Mouse (Mus musculus): Measurements from ENCODE around the gene Exoc3l4. TPM values are rescaled to one million over a fixed set of nuclear protein-coding genes. Genes with fewer than 3 reads are reported as not detected.

The Exoc3l4 gene
- polyA plus RNA-seq (2012; rRNA removed) = 18.2 and 19.2 TPM in 2 replicates

GRCm38 (mm10) chr12:111416921-111417779 lies at the start of gene Exoc3l4:
Gene Exoc3l4 (plus strand): TSS chr12:111417017.

DNA sequence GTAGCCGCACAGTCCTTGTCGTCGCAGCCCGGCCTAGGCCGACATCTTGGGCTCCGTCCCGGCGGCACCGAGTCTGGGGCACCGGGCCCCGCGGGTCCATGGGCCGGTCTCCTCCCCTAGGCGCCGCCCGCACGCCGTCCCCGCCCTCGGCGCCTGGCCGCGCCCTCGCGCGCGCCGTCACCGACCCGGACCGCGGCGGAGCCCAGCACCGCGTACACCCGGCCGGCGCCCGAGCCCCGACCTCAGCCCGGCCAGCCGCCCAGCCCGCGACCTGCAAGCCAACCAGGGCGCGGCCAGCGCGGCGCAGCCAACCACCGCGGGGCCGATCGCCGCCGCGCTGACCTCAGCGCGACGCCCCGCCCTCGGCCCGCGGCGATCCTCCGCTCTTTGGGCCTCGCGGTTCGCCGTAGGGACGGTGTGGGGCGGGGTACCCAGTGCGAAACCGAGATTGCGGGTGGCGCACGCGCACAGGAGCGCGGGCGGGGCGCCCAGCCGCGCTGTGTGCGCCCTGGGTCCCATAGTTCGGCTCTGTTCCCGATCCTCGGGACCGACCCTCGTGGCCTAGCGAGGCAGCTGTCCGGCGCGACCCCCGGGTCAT lies 39.3 kb upstream of the Exoc3l4 start, which contains the start of gene Cdc42bpb:
Gene Cdc42bpb (minus strand): TSS at position 343 of the 598 bp plus-strand sequence.

DNA sequence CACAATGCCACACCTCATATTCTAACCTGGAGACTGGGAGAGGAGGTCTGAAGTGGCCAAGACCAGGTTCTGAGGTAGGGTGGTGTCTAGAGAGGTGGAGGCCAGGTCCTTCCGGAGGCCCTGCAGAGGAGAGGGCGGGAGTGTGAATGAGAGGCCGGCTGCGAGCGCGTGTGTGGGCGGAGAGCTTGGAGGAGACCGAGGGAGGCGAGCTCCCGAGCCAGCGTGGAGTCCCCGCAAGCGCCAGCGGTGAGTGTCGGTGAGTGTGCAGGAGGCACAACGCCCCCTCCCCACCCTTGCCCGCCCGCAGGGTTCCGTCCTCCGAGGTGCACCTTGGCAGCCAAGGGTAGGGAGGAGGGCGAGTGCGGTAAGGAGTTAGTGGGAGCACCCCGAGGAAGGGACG lies 10.2 kb upstream of the Exoc3l4 start, which contains the start of gene Lbhd2:
Gene Lbhd2 (plus strand): TSS at position 188 of the 400 bp plus-strand sequence.

GRCm38 (mm10) chr12:111442309-111443010 lies 25.6 kb downstream of the Exoc3l4 start, which contains the start of gene Tnfaip2:
Gene Tnfaip2 (plus strand): TSS chr12:111442469.

Other genes starting within 250 kb of the Exoc3l4 start
- gene 4930595D18Rik, start 232.5 kb upstream of the Exoc3l4 start, polyA plus RNA-seq (2012; rRNA removed) = not detected in 2 replicates
- gene Amn, start 145.9 kb upstream of the Exoc3l4 start, polyA plus RNA-seq (2012; rRNA removed) = 0.89 and 0.92 TPM in 2 replicates
- 20.9 and 22.2 TPM in 2 replicates for gene Cdc42bpb, start 39.3 kb upstream of the Exoc3l4 start, polyA plus RNA-seq (2012; rRNA removed)
- gene Lbhd2, start 10.2 kb upstream of the Exoc3l4 start, polyA plus RNA-seq (2012; rRNA removed) = not detected in 2 replicates
- 47.4 and 57.5 TPM in 2 replicates for gene Tnfaip2, start 25.5 kb downstream of the Exoc3l4 start, polyA plus RNA-seq (2012; rRNA removed)
- 0.50 and 0.66 TPM in 2 replicates for gene Gm266, start 68.8 kb downstream of the Exoc3l4 start, polyA plus RNA-seq (2012; rRNA removed)
- gene Eif5, start 121.0 kb downstream of the Exoc3l4 start, polyA plus RNA-seq (2012; rRNA removed) = 118 and 139 TPM in 2 replicates
- 22.5 and 26.2 TPM in 2 replicates for gene Mark3, start 157.5 kb downstream of the Exoc3l4 start, polyA plus RNA-seq (2012; rRNA removed)